Mouse (Mus musculus): Measurements from ENCODE around the gene Ypel2.

Ypel2 gene

DNA sequence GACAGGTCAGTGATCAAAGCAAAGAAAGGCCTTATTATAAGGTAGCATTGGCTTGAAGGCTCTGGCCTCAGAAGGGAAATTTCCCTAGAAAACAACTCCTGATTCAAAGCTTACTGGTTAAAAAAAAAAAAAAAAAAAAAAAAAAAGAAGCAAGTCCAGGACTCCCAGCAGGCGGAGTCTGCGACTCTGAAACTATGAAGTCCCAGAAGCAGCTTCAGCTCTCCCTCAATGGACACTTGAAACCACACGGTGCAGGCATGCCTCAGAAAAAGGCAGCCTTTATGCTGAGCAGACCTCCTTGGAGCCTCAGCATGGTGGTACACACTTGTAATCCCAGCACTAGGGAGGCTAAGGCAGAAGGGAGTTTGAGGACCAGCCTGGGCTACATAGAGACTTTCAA, 97.9 kb downstream of the Ypel2 start:
- DNase-seq (ENCODE audit: low spot score), result peak; percentile 38

DNA sequence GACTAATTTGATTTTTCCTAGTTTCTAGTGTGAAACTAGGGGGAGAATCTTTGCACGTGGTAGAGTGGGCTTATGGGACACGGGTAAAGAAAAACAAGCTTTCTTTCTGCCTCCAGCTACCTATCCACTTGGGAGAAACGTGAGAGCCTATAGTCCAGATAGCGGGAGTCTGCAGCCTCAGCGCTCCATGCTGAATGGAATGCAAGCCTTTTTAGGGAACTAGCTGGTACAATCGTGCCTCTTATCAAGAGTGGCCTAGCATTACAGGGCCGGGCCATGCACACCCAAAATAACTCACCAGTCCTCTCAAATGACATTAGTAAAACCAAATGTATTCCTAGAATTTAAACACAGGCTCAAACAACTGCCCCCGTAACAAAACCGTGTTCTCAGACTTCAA, 98.4 kb downstream of the Ypel2 start:
- no peak for DNase-seq (ENCODE audit: low spot score)

DNA sequence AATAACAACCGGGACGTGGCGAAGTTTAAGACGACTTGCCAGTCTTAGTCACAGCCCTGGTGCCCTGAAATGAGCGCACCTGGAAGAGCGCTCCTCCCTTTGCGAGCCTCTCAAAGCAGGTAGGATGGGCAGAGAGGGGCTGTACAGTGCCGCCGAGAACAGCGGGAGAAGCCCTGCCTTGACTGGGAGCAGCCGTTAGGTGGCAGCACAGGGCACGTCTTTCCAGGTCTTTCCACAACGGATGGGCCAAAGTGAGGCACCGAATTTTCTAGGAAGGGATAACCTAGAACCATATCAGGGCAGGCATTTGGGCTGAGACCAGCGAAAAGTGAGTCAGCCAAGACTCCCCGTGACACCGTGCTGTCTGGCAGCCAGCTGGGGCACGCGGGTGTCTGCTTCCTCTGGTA, 99.3 kb downstream of the Ypel2 start:
- DNase-seq (ENCODE audit: low spot score), result peak; percentile 83

DNA sequence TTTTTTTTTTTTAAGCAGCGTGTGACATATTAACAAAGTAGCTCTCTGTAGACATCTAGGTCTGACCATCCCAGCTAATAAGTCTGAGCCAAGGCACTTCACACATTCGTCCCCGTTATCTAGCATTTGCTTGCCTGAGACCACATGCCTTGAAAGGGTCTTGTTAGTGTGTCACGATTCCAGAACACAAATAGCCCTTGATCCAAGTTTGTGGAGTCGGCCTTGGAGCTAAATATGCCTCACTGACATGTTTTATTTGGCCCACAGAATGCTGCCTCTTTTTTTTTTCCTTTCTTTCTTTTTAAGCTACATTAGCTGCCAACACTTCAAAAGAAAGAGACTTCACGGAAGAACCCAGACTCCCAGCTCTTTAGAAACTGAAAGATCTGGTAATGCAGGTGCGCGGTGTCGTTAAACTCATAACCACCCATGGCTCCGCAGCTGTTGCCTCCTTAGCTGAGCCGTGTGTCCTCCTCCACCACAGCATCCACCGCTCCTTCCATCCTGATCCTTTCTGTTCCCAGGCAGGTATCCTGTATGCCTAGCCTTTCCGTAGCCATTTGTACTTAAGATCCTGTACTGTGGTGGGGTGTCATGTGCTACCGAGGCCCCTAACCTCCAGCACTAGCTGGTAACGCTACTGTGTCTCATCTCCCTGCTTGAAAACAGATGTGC, 100.4 kb downstream of the Ypel2 start:
- no peak for DNase-seq (ENCODE audit: low spot score)

Measured in MN1 (cell line).